Mouse (Mus musculus): Measurements from ENCODE around the gene Coro1c. TPM values are rescaled to one million over a fixed set of nuclear protein-coding genes. Genes with fewer than 3 reads are reported as not detected.

The Coro1c gene
- total and polyA plus RNA-seq, 2 experiments from 2014 or later: 165 to 311 TPM

DNA sequence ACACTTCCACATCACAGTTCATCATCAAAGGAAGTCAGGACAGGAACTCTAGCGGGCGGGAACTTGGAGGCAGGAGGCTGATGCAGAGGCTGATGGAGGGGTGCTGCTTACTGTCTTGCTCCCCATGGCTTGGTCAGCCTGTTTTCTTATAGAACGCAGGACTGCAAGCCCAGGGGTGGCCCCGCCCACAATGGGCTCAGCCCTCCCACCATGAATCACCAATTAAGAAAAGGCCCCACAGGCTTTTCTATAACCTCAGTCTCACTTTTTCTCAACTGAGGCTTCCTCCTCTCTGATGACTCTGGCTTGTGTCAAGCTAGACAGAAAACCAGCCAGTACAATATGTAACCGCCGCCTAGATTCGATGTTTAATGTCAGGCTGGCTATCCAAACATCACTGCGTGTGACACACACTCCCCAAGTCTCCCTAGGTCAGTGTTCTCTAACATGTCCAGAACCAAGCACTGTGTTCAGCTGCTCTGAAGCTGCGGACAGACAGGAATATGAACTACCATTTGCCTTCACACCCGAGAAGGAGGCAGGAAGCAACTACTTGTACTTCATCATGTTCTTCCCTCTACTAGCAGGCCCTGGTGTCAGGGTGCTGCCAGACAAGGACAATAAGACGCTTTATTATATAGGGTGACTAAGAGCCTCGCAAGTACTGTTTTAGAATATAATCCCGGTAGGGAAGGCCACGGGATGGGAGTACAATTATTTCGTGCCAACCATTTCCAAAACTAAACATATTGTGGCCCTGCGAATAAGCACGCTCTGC is 1.4 kb downstream of the Coro1c start:
- Histone ChIP-seq H3K4me2 (ENCODE audit: low read depth, low read length, poor library complexity, severe bottlenecking) (peak overlapping the region; percentile 77), H3K4me3 (ENCODE audit: low read depth, low read length) (peak overlapping the region; percentile 93), H3K36me3 (ENCODE audit: insufficient read depth, low read length) (0 out of 2 replicates have a peak, but pooled peaks cover under 1% of the 10 kb centered on the region), H3K9me3 (ENCODE audit: low read length) (no peaks in the 10 kb centered on the region), H3K27me3 (ENCODE audit: insufficient read depth, low read length) (no peaks in the 10 kb centered on the region), H3K27ac (ENCODE audit: low read depth, low read length) (peak overlapping the region; percentile 93), H3K4me1 (ENCODE audit: insufficient read depth, low read length) (peaks cover 7% of the 10 kb centered on the region), H3K9ac (replicated peaks; ENCODE audit: low read length, poor library complexity, severe bottlenecking) (peak overlapping the region; percentile 95)
- WGBS: 15% methylated on average over 17 of the region's 17 CpGs
- ATAC-seq (ENCODE audit: low FRiP score) (no peak), DNase-seq (ENCODE audit: low spot score) (peak; percentile 35)
- TF ChIP-seq CTCF (IDR thresholded peaks at IDR 0.05): no peak

DNA sequence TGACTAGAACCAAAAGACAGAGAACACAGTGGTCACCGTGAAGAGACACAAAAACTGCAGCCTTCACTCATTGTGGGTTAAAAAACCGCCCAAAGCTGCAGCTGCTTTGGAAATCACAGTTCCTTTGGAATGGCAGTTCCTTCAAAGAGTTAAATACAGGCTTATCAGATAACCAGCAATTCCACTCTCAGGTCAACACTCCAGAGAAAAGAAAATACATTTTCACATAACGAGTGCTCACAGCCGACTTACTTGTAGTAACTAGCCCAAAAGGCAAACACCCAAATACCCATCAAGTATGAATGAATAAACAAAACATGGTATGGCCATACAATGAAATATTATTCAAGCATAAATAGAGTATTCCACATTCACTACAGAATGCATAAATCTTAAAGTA is 3.6 kb downstream of the Coro1c start:
- WGBS: 37% methylated on average over 4 of the region's 4 CpGs
- Histone ChIP-seq H3K27me3 (ENCODE audit: insufficient read depth, low read length) (no peaks in the 10 kb centered on the region), H3K36me3 (ENCODE audit: insufficient read depth, low read length) (0 out of 2 replicates have a peak, but pooled peaks cover 4% of the 10 kb centered on the region), H3K4me2 (ENCODE audit: low read depth, low read length, poor library complexity, severe bottlenecking) (peak overlapping the region; percentile 77), H3K27ac (ENCODE audit: low read depth, low read length) (no peak overlapping the region), H3K4me1 (ENCODE audit: insufficient read depth, low read length) (peaks cover 7% of the 10 kb centered on the region), H3K9ac (replicated peaks; ENCODE audit: low read length, poor library complexity, severe bottlenecking) (no peak overlapping the region), H3K4me3 (ENCODE audit: low read depth, low read length) (no peak overlapping the region), H3K9me3 (ENCODE audit: low read length) (no peaks in the 10 kb centered on the region)
- no peak for TF ChIP-seq CTCF (IDR thresholded peaks at IDR 0.05)
- no peak for ATAC-seq (ENCODE audit: low FRiP score)
- no peak for DNase-seq (ENCODE audit: low spot score)

- 75% methylated on average over 5 of the region's 5 CpGs for WGBS
- H3K27ac ChIP-seq (ENCODE audit: low read depth, low read length): no peak overlapping the region
- no peaks in the 10 kb centered on the region for H3K27me3 ChIP-seq (ENCODE audit: insufficient read depth, low read length)
- TF ChIP-seq CTCF (IDR thresholded peaks at IDR 0.05): no peak
- no peaks in the 10 kb centered on the region for H3K9me3 ChIP-seq (ENCODE audit: low read length)
- no peak for ATAC-seq (ENCODE audit: low FRiP score)
- peaks cover 7% of the 10 kb centered on the region for H3K4me1 ChIP-seq (ENCODE audit: insufficient read depth, low read length)
- no peak overlapping the region for H3K4me3 ChIP-seq (ENCODE audit: low read depth, low read length)
- H3K9ac ChIP-seq (replicated peaks; ENCODE audit: low read length, poor library complexity, severe bottlenecking): no peak overlapping the region
- H3K36me3 ChIP-seq (ENCODE audit: insufficient read depth, low read length): 0 out of 2 replicates have a peak, but pooled peaks cover 4% of the 10 kb centered on the region
- no peak overlapping the region for H3K4me2 ChIP-seq (ENCODE audit: low read depth, low read length, poor library complexity, severe bottlenecking)
- no peak for DNase-seq (ENCODE audit: low spot score)
Measured at GRCm38 (mm10) chr5:113902983-113903382, 5.6 kb downstream of the Coro1c start.

- no peak overlapping the region for H3K4me3 ChIP-seq (ENCODE audit: low read depth, low read length)
- H3K27ac ChIP-seq (ENCODE audit: low read depth, low read length): no peak overlapping the region
- H3K4me1 ChIP-seq (ENCODE audit: insufficient read depth, low read length): peaks cover 7% of the 10 kb centered on the region
- no peaks in the 10 kb centered on the region for H3K27me3 ChIP-seq (ENCODE audit: insufficient read depth, low read length)
- H3K36me3 ChIP-seq (ENCODE audit: insufficient read depth, low read length): 0 out of 2 replicates have a peak, but pooled peaks cover 4% of the 10 kb centered on the region
- TF ChIP-seq CTCF (IDR thresholded peaks at IDR 0.05): no peak
- no peaks in the 10 kb centered on the region for H3K9me3 ChIP-seq (ENCODE audit: low read length)
- 69% methylated on average over 6 of the region's 6 CpGs for WGBS
- DNase-seq (ENCODE audit: low spot score): no peak
- H3K9ac ChIP-seq (replicated peaks; ENCODE audit: low read length, poor library complexity, severe bottlenecking): no peak overlapping the region
- no peak for ATAC-seq (ENCODE audit: low FRiP score)
- no peak overlapping the region for H3K4me2 ChIP-seq (ENCODE audit: low read depth, low read length, poor library complexity, severe bottlenecking)
Measured at GRCm38 (mm10) chr5:113902017-113902416, 6.5 kb downstream of the Coro1c start.

DNA sequence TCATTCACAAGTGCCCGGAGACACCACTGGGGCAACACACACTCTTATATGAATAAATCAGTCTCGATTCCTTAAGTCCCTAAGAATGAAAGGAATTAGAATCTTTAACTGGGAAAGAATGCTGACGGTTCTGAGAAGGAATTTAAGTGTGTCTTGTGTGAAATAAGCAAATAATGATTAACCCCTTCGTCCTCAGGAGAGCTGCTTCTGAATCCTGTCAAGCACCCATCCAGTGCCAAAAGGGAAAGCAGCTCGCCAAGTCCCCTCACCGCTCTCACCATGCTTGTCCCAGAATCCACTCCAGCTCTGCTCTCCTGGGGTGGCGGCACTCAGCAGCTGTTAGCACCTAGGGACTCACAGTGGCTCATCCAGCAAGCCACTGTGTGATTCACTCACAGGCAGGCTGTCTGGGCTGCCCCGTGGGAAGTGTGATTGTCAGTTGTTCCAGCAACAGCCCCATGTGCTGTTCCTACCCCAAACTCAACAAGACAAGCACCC is 7.4 kb downstream of the Coro1c start:
- TF ChIP-seq CTCF (IDR thresholded peaks at IDR 0.05): no peak
- H3K4me2 ChIP-seq (ENCODE audit: low read depth, low read length, poor library complexity, severe bottlenecking): no peak overlapping the region
- H3K4me1 ChIP-seq (ENCODE audit: insufficient read depth, low read length): peaks cover 7% of the 10 kb centered on the region
- H3K27ac ChIP-seq (ENCODE audit: low read depth, low read length): no peak overlapping the region
- H3K36me3 ChIP-seq (ENCODE audit: insufficient read depth, low read length): 0 out of 2 replicates have a peak, but pooled peaks cover 4% of the 10 kb centered on the region
- H3K9ac ChIP-seq (replicated peaks; ENCODE audit: low read length, poor library complexity, severe bottlenecking): no peak overlapping the region; the same call in 1 of the 2 replicates
- DNase-seq (ENCODE audit: low spot score) (no peak), ATAC-seq (ENCODE audit: low FRiP score) (no peak)
- H3K4me3 ChIP-seq (ENCODE audit: low read depth, low read length): no peak overlapping the region
- WGBS: 33% methylated on average over 8 of the region's 8 CpGs
- H3K9me3 ChIP-seq (ENCODE audit: low read length): no peaks in the 10 kb centered on the region
- no peaks in the 10 kb centered on the region for H3K27me3 ChIP-seq (ENCODE audit: insufficient read depth, low read length)

DNA sequence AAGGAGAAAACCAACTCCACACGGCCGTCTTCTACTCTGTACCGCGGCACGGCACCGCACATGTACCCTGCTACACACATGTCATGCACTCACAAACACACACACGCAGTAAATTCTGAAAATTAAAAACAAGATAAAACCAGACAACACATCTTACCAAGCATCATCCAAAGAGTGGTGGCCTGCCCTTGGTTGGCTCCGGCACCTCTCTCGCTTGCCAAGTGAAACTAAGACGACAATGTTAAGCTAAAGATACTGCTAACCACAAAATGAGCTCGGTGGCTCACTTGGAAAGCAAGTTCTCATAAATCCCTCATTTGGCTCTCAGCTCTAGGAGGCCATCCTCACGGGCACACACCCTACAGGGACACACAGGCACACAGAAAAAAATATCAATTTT is 9.0 kb downstream of the Coro1c start:
- H3K9me3 ChIP-seq (ENCODE audit: low read length): no peaks in the 10 kb centered on the region
- no peak for TF ChIP-seq CTCF (IDR thresholded peaks at IDR 0.05)

More for the DNA sequence above, 9.0 kb downstream of the Coro1c start:
- no peak overlapping the region for H3K4me3 ChIP-seq (ENCODE audit: low read depth, low read length)
- WGBS: 90% methylated on average over 12 of the region's 12 CpGs
- H3K27ac ChIP-seq (ENCODE audit: low read depth, low read length): no peak overlapping the region
- H3K27me3 ChIP-seq (ENCODE audit: insufficient read depth, low read length): no peaks in the 10 kb centered on the region
- no peak overlapping the region for H3K9ac ChIP-seq (replicated peaks; ENCODE audit: low read length, poor library complexity, severe bottlenecking)
- H3K4me2 ChIP-seq (ENCODE audit: low read depth, low read length, poor library complexity, severe bottlenecking): no peak overlapping the region
- H3K36me3 ChIP-seq (ENCODE audit: insufficient read depth, low read length): 0 out of 2 replicates have a peak, but pooled peaks cover 4% of the 10 kb centered on the region
- DNase-seq (ENCODE audit: low spot score): no peak
- ATAC-seq (ENCODE audit: low FRiP score): no peak
- H3K4me1 ChIP-seq (ENCODE audit: insufficient read depth, low read length): no peaks in the 10 kb centered on the region

Measured in midbrain, postnatal 0 days (tissue).